Comparison of ENCODE assay signal across 18 mouse cellular contexts in the genomic region with DNA sequence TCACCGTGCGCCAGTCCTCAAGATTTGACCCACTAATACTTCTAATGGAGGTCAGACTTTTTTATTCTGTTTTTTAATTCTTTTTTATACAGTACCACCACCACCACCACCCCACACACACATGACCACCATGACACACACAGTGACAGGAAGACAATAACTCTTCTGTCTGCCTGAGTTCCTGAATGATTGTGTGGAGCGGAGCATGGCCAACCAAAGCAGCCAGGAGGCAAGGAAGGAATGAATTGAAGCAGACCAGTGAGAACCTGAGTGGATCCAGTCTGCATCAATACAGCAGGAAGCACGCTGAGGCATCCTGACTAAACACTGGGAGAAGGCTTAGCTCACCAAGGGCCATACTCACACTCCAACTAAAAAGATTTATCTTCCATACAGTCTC.
DNase-seq lines count a peak whose midpoint lies in the region; ATAC-seq lines count a peak whose summit lies in the region.
"Had no signal": no experiment of that assay in that cellular context is flagged by ENCODE, and none has a peak within 500 bp of the region (broad histone marks: within the 10 kb centered on the region; RNA-seq: fewer than 3 reads in every experiment).

No protein-coding gene starts in this region.

- H3K27ac ChIP-seq in hindbrain, embryonic 10.5 days: peak overlapping the region; percentile 35; the same call in 1 of the 2 replicates
- no peak overlapping the region for H3K27ac ChIP-seq in hindbrain, embryonic 14.5 days
- H3K27ac ChIP-seq in limb, embryonic 15.5 days: 0 out of 2 replicates have a peak overlapping the region, but pooled peaks have one; percentile 43
- H3K27ac ChIP-seq in limb, embryonic 10.5 days: no peak overlapping the region
- no peak overlapping the region for H3K27ac ChIP-seq in liver, embryonic 12.5 days
- H3K27ac ChIP-seq: embryonic facial prominence, embryonic 12.5 days; gastrocnemius, adult 2 months had no signal

- H3K36me3 ChIP-seq in hindbrain, embryonic 10.5 days: no peaks in the 10 kb centered on the region
- H3K36me3 ChIP-seq in hindbrain, embryonic 14.5 days (replicated peaks; ENCODE audit: control insufficient read depth, insufficient read depth): no peaks in the 10 kb centered on the region
- no peaks in the 10 kb centered on the region for H3K36me3 ChIP-seq in limb, embryonic 15.5 days
- no peaks in the 10 kb centered on the region for H3K36me3 ChIP-seq in limb, embryonic 10.5 days
- H3K36me3 ChIP-seq in liver, embryonic 12.5 days: no peaks in the 10 kb centered on the region
- H3K36me3 ChIP-seq: embryonic facial prominence, embryonic 12.5 days; embryonic facial prominence, embryonic 15.5 days; heart, embryonic 12.5 days; heart, embryonic 15.5 days; hindbrain, embryonic 13.5 days had no signal

- 80% methylated on average over 4 of the region's 4 CpGs for WGBS in hindbrain, embryonic 10.5 days
- 76% methylated on average over 4 of the region's 4 CpGs for WGBS in hindbrain, embryonic 14.5 days
- 85% methylated on average over 4 of the region's 4 CpGs for WGBS in limb, embryonic 15.5 days
- WGBS in limb, embryonic 10.5 days: 92% methylated on average over 4 of the region's 4 CpGs
- 74% methylated on average over 4 of the region's 4 CpGs for WGBS in liver, embryonic 12.5 days (ENCODE audit: insufficient replicate concordance)

- H3K9me3 ChIP-seq in hindbrain, embryonic 10.5 days: no peaks in the 10 kb centered on the region
- no peaks in the 10 kb centered on the region for H3K9me3 ChIP-seq in hindbrain, embryonic 14.5 days (ENCODE audit: control insufficient read depth, low read length)
- no peaks in the 10 kb centered on the region for H3K9me3 ChIP-seq in limb, embryonic 15.5 days
- no peaks in the 10 kb centered on the region for H3K9me3 ChIP-seq in limb, embryonic 10.5 days (replicated peaks)
- H3K9me3 ChIP-seq in liver, embryonic 12.5 days (replicated peaks): no peaks in the 10 kb centered on the region
- H3K9me3 ChIP-seq: embryonic facial prominence, embryonic 12.5 days; embryonic facial prominence, embryonic 15.5 days; heart, embryonic 12.5 days; heart, embryonic 15.5 days; hindbrain, embryonic 13.5 days had no signal

- H3K4me2 ChIP-seq in hindbrain, embryonic 14.5 days (replicated peaks): no peak overlapping the region
- no peak overlapping the region for H3K4me2 ChIP-seq in limb, embryonic 15.5 days
- H3K4me2 ChIP-seq in liver, embryonic 12.5 days: no peak overlapping the region
- H3K4me2 ChIP-seq: embryonic facial prominence, embryonic 12.5 days; embryonic facial prominence, embryonic 15.5 days; heart, embryonic 12.5 days; heart, embryonic 15.5 days; hindbrain, embryonic 13.5 days had no signal

- no peak for DNase-seq in hindbrain, embryonic 10.5 days (ENCODE audit: low spot score)
- DNase-seq in hindbrain, embryonic 14.5 days (ENCODE audit: low spot score): no peak
- no peak for DNase-seq in limb, embryonic 10.5 days (ENCODE audit: low spot score)
- DNase-seq in 3134 (ENCODE audit: extremely low read depth, insufficient read length, low spot score): peak; percentile 60
- peak; percentile 24 for DNase-seq in Muller cell, postnatal 12 days (ENCODE audit: inconsistent ontology term)
- no peak for DNase-seq in right cerebral cortex, postnatal 14 days
- DNase-seq: adrenal gland, adult 8-10 months had no signal

- peaks cover 32% of the 10 kb centered on the region for H3K4me1 ChIP-seq in hindbrain, embryonic 10.5 days (replicated peaks)
- no peaks in the 10 kb centered on the region for H3K4me1 ChIP-seq in hindbrain, embryonic 14.5 days (replicated peaks; ENCODE audit: control insufficient read depth, insufficient read depth, low read length)
- peaks cover 12% of the 10 kb centered on the region for H3K4me1 ChIP-seq in limb, embryonic 15.5 days
- H3K4me1 ChIP-seq in limb, embryonic 10.5 days: peaks cover 15% of the 10 kb centered on the region
- no peaks in the 10 kb centered on the region for H3K4me1 ChIP-seq in liver, embryonic 12.5 days

- no peak for ATAC-seq in hindbrain, embryonic 14.5 days (ENCODE audit: low FRiP score)
- ATAC-seq in limb, embryonic 15.5 days (ENCODE audit: insufficient number of reproducible peaks, low FRiP score, low TSS enrichment, low read depth): no peak
- no peak for ATAC-seq in liver, embryonic 12.5 days
- ATAC-seq: activated CD4-positive, CD25-positive, alpha-beta regulatory T cell, adult 4 months; intestine, postnatal 0 days had no signal

- no peak overlapping the region for H3K9ac ChIP-seq in hindbrain, embryonic 14.5 days
- no peak overlapping the region for H3K9ac ChIP-seq in limb, embryonic 15.5 days
- H3K9ac ChIP-seq in liver, embryonic 12.5 days: no peak overlapping the region
- H3K9ac ChIP-seq: embryonic facial prominence, embryonic 12.5 days; embryonic facial prominence, embryonic 15.5 days; forebrain, postnatal 0 days; heart, embryonic 12.5 days; heart, embryonic 15.5 days; hindbrain, embryonic 13.5 days had no signal

- H3K27me3 ChIP-seq in hindbrain, embryonic 10.5 days (ENCODE audit: insufficient read depth, poor library complexity, severe bottlenecking): no peaks in the 10 kb centered on the region
- H3K27me3 ChIP-seq in hindbrain, embryonic 14.5 days (ENCODE audit: control insufficient read depth, insufficient read depth, low read length): no peaks in the 10 kb centered on the region
- no peaks in the 10 kb centered on the region for H3K27me3 ChIP-seq in limb, embryonic 15.5 days
- no peaks in the 10 kb centered on the region for H3K27me3 ChIP-seq in limb, embryonic 10.5 days (ENCODE audit: low read depth, poor library complexity, severe bottlenecking)
- H3K27me3 ChIP-seq in liver, embryonic 12.5 days (replicated peaks): no peaks in the 10 kb centered on the region
- H3K27me3 ChIP-seq: embryonic facial prominence, embryonic 12.5 days; embryonic facial prominence, embryonic 15.5 days; heart, embryonic 12.5 days; heart, embryonic 15.5 days had no signal

- no peak overlapping the region for H3K4me3 ChIP-seq in hindbrain, embryonic 10.5 days
- no peak overlapping the region for H3K4me3 ChIP-seq in hindbrain, embryonic 14.5 days (replicated peaks; ENCODE audit: low read length)
- no peak overlapping the region for H3K4me3 ChIP-seq in limb, embryonic 15.5 days
- H3K4me3 ChIP-seq in limb, embryonic 10.5 days: no peak overlapping the region
- no peak overlapping the region for H3K4me3 ChIP-seq in liver, embryonic 12.5 days
- H3K4me3 ChIP-seq: embryonic facial prominence, embryonic 12.5 days; embryonic facial prominence, embryonic 15.5 days; gastrocnemius, adult 2 months; heart, embryonic 12.5 days; heart, embryonic 15.5 days; hindbrain, embryonic 13.5 days had no signal

Comparison
In these comparisons a context has a peak if more than half of its experiments do, and no peak if none do; other contexts are left out.
1. H3K27ac ChIP-seq: peak in hindbrain, embryonic 10.5 days (single experiment) and limb, embryonic 15.5 days (single experiment); none in hindbrain, embryonic 14.5 days (single experiment), limb, embryonic 10.5 days (single experiment) and liver, embryonic 12.5 days (single experiment).
2. DNase-seq: peak in 3134 (single experiment) and Muller cell, postnatal 12 days (single experiment); none in hindbrain, embryonic 10.5 days (single experiment), hindbrain, embryonic 14.5 days (single experiment), limb, embryonic 10.5 days (single experiment) and right cerebral cortex, postnatal 14 days (single experiment).